Mouse (Mus musculus) E14TG2a.4 (cell line): ENCODE results near the gene Nfkbil1.

ENCODE experiments used
- CTCF ChIP-seq: conservative IDR thresholded peaks from 2 replicates; pipeline ENCODE4 v1.5.1; 2014; ENCODE audit warnings: low read length
- POU5F1 ChIP-seq: IDR thresholded peaks from 2 replicates; pipeline ENCODE4 v1.6.1; 2014; ENCODE audit warnings: low read length, borderline replicate concordance

GRCm38 (mm10) chr17:35196321-35196641, 39.3 kb downstream of the Nfkbil1 start:
- TF ChIP-seq CTCF (no peak), POU5F1 (no peak)
